Mouse (Mus musculus) C2C12 (cell line): ENCODE measurements around the gene Cd300c.

Experiments used
- CEBPB ChIP-seq: IDR thresholded peaks from one replicate; pipeline ENCODE4 v1.6.1; 2011; ENCODE audit warnings: low read depth, mild to moderate bottlenecking, control low read depth, moderate library complexity
- CTCF ChIP-seq: IDR thresholded peaks from one replicate; pipeline ENCODE4 v1.5.1; 2011; ENCODE audit not compliant: control insufficient read depth, insufficient read depth, insufficient read length
- FOSL1 ChIP-seq: IDR thresholded peaks from one replicate; pipeline ENCODE4 v1.8.0; 2011; ENCODE audit warnings: mild to moderate bottlenecking, low read length; ENCODE audit not compliant: poor library complexity, insufficient read depth, severe bottlenecking
- MAX ChIP-seq: IDR thresholded peaks from one replicate; pipeline ENCODE4 v1.6.1; 2011; ENCODE audit warnings: mild to moderate bottlenecking, control low read depth
- MYOD1 ChIP-seq: IDR thresholded peaks from one replicate; pipeline ENCODE4 v1.6.1; 2011; ENCODE audit warnings: low read depth; ENCODE audit not compliant: control insufficient read depth, insufficient read length
- MYOG ChIP-seq: IDR thresholded peaks from one replicate; pipeline ENCODE4 v1.6.1; 2011; ENCODE audit not compliant: control insufficient read depth, insufficient read length; ENCODE audit errors: extremely low read depth
- USF1 ChIP-seq: IDR thresholded peaks from one replicate; pipeline ENCODE4 v1.6.1; 2011; ENCODE audit warnings: low read depth, mild to moderate bottlenecking, control low read depth, moderate library complexity

- no peak for TF ChIP-seq MYOD1
- TF ChIP-seq CTCF: no peak
- no peak for TF ChIP-seq USF1
- no peak for TF ChIP-seq CEBPB
- no peak for TF ChIP-seq FOSL1
- no peak for TF ChIP-seq MAX
- TF ChIP-seq MYOG: no peak
These were observed 3.8 kb upstream of the Cd300c start for GRCm38 (mm10) chr11:114972726-114973125.
